Mouse (Mus musculus) layer of hippocampus, adult 9-11 months (tissue): Measurements from ENCODE around the gene Necap2.

ENCODE experiments used
- DNase-seq: peaks from one replicate; pipeline ENCODE4 v3.0.0; 2022

Necap2 gene

DNA sequence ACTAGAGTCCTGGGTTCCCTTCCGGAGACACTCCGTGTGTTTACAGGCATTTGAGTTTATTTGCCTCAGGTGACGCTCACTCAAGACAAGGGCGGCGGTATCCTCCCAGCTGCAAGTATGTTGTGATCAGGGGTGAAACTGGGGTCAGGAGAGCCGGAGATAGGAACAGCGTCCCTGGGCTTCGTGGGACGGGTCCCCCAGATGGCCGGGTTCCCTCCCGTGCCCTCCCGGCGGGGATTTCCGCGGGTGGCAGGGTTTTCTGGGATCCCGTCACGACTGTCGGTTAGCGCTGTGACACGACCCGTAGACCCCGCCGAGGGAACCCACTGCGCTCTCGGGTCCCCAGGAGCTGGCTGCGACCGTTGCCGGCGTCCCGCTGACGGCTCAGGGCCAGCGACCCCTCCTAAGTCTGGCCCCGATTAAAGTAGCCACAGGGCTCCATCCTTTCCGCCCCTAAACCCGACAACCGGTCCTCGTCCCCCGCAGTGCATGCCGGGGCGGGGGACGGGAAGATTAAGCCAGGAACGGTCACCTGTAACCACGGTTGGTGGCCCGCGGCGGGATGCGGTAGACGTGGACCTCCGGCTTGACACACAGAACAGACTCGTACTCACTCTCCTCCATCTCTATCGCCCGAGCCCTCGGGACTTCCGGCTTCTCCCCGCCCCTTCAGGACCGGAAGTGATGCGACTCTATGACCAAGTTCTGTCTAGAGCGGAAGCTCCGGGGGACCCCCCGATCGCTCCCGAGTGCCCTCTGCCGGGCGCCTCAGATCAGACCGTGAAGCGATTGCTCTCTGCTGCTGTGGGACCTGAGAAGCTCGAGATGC is at the start of gene Necap2:
Gene Necap2, minus strand, starts transcription at position 677 of the 829 bp plus-strand sequence.
- peak; percentile 95 for DNase-seq

DNA sequence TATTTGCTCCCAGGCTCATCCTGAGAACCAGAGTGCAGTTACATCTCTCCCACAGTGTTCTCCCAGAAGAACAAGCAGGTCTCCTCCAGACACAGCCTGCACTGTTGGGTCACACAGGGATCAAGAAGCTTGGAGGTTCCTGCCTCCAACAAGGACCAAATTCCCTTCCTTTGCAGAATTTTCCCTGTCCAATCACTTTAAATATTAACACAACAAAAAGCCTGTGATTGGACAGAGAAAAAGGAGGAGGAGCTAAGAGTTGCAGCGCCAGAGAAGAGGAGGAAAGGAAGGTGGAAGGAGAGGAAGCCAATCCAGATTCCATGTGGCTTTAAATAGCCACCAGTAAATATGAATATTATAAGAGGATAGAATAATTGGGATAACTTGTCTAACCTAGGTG is 44.9 kb upstream of the Necap2 start:
- DNase-seq = no peak

DNA sequence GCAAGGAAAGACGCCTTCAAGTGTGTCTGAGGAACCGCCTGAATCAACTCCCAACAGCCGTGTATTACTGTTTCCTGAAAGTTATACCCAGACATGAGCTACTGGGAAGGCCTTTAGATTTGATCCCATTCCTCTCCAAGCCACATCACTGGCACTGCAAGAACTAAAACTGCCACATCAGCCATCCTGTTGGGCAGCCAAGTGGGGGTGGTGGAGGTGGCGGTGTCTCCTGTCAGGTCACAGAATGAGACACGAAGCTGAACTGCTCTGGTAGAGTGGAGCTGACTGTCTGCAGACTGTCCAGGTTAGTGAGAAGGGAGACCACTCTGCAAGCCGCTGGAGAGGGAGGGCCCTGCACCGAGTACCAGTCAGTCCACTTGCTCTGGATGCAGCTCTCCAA is 44.5 kb upstream of the Necap2 start:
- no peak for DNase-seq

DNA sequence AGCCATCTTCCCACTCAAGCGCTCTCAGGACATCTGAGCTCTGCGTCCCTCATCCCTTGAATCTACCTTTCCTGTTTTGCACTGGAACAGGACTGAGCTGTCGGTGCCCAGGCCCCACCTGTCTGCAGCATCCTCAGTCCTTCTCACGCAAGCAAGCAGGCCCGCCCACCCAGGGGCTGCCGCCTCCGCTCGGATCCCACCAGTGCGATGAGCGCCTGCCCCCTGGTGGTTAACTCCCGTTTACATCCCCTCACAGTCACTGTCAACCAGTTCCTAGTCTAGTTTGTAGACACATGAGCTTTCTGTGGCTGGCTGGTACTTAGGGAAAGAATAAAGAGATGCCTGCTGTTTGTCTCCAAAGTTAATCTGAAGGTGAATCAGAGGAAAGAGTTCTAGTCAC is 42.5 kb upstream of the Necap2 start:
- DNase-seq = peak; percentile 56

DNA sequence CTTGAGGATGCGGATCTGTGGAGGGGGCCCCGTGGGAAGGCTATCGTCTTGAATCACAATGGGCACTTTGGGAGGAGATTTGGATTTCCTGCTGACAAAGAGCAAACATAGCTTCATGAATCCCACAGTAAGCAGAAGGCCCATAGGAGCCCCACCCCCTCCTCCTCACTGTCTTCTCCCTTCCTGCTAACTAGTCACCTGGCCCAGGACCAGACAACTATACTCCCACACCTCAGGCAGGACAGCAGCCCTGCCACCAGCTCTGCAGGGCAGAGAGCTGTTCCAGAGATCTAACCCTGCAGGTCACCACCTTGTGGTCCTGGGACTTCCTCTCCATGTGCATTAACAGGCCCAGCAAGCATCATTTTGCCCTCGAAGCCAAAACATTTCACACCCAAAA is 40.5 kb upstream of the Necap2 start:
- no peak for DNase-seq

DNA sequence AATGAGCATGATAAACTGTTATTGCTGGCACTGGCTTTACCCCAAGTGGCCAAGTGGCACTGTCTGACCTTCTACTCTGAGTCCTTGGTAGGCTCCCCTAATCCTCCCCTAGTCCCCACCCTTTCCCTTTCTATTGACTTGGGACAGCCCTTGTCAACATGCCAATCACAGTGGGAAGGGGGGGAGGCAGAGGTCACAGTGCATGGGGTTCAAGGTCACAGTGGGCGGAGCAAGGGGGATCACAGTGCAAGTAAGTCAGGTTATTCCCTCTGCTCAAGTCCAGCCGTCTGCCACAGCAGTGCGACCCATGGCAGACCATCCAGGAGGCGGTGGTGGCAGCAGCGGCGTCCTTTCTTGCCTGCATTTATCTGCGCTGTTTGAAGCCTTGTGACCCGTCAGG is 37.2 kb upstream of the Necap2 start:
- no peak for DNase-seq

DNA sequence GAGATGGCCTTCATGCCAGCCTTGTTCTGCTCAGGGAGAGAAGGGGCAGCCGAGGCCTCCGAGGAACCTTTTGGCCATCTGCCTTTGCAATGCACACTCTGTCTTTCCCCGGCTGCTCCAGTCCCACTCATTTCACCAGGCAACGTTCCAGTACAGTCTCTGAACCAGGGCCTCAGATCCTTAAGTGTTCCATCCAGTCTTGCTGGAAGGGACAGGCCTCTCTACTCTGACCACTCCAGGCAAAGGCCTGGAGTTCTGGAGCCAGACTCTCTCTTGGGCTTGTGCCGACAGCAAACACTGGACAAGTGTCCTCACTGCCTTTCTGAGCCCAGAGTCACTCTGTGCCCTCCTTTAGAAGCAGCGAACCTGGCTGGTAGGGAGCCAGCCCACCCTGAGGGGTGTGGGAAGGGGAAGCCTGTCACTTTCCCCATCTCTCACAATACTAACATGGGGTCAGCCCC is 36.4 kb upstream of the Necap2 start:
- DNase-seq = peak; percentile 69

DNA sequence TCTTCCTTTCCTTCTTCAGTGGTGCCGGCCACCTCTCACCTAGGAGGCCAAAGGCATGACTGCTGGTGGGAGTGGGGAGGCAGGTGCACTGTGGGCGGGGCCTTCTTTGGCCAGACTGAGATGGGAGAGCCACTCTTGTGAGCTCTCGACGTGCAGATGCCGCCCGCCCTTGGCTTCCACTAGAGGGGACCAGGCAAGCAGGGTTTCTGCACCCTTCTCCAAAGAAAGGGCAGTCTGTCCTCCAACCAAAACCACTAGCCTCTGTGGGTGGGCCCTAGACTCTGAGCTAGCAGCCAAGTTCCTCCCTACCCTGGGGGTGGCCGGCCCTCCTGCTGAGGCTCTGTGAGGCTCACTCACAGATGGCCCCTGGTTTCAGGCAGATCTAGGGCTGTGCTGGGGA is 35.7 kb upstream of the Necap2 start:
- DNase-seq = no peak

DNA sequence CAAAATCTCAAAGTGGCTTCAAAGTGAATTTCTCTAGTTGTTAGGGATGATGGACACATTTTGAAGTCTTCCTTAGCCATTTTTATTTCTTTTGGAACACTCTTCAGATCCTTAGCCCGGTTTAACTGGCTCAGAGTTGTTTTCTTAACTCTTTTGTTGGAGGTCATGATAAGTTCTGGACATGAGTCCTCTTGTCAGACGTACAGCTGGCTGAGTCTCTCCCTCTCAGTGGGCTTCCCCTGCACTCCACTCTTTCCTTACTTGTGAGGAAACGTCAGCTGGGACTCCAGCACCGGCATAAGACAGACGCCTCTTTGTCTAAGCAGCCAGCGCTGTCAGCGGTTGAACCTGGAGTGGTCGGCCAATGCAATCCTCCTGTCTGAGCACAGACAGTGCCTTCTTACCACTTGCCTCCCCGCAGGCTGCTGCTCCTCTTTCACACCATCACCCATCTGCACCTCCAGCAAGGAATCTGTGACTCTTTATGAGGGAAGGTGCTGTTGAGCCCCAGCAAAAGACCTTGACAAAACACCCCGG is 30.1 kb upstream of the Necap2 start:
- DNase-seq = no peak

DNA sequence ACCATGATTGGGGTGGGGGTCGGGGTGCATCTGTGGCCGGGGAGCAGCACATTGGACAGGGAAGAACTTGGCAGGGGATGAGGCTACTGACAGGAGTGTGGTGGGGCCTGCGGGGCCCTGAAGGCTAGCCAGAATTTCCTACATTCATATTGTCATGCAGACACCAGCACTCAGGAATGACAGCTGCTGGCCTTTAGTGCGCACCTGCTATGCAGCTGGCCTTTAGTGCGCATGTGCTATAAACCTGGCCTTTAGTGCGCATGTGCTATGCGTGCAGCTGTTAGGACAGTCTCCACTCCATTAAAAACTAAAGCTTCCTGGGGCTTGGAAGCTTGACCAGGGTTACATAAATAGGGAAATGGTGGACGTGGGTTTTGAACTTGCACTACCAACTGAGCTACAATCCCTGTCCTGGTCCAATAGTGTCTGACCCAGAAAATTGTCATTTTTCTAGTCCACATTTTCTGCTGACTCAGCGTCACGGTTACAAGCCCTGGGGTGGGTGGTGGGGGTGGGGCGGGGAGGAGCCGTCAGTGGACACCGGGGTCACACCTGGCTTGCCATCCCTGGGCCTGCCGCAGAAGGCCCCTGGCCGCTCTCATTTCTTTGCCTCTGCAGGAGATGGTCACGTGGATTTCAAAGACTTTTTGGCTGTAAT is 28.5 kb upstream of the Necap2 start:
- no peak for DNase-seq

DNA sequence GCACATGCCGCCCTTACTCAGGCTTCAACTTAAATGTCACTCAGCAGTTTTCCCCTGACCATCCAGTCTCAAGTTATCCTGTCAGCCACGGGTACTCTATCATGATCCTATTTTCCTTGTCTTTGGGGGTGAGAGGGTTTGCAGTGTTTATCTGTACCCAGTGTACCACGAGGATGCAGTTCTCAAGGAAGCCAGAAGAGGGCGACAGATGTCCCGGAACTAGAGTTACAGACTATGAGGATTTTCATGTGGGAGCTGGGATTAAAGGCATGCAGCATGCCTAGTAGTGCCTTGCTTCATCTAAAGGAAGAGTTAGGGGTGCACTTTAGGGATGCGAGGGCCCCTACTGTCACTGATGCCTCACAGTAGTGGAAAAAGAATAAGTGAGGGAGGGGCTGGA is 23.7 kb upstream of the Necap2 start:
- no peak for DNase-seq

DNA sequence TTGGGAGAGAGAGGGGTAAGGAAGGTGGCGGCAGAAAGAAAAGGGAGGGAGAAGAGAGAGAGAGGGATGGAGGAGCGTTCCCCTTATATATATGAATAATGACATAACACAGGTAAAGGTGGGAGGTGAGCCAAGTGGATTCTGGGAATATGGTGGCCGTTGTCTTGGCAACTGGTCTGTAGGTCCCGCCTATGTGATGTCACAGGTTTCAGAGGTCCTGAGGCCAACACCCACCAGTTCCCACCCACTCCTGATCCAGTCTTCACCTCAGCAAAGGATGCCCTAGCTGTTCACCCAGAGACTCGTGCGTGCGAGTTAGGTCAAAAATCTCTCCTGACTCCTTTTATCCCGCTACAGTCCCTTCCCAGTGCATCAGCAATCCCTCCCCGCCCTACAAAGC is 23.1 kb upstream of the Necap2 start:
- no peak for DNase-seq

DNA sequence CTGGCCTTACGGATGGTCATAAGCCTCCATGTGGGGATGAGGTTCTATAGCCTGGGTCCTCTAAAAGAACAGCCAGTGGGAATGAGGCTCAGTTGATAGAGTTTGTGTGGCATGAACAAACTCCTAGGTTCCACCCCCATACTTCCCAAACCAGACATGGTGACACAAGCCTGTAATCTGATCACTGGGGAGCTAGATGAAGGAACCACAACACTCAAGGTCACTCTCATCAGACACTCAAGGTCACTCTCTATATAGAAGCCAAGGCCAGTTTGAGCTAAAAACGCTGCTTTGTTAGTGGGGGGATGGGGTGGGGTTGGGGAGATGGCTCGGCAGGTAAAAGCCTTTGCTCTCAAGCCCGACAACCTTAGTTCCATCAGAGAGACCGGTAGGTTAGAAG is 21.8 kb upstream of the Necap2 start:
- DNase-seq = no peak

DNA sequence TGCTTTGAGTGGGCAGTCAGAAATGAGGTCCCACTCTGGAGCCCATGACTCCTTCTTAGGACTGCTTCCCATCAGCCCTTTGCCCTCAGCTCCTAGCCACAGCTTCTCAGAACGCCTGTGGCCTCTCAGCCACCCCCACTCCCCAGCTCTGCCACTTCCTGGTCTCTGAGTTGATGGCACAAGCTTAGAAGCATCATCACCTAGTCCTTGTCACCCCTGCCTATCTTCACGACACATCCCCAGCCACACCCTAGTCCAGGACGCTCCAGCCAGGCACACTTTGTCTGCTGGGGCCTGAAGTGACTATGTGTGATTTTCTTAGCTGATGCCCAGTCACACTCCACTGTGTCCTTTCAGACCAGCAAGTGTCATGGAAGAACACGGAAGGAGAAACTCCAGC is 20.8 kb upstream of the Necap2 start:
- no peak for DNase-seq

DNA sequence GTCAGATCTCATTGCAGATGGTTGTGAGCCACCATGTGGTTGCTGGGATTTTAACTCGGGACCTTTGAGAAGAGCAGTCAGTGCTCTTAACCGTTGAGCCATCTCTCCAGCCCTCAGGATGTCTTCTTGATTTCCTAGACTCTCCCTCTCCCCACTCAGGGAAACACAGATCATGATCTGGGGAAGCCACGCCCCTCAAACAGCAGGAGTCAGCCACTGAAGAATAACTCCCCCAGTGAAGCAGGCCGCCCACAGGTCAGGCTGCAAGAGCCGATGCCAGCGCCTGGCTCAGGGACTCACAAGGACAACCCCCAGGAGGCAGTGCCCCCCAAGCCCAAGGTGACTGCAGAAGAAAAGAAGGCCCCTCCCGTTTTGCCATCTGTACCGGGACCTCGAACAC is 18.6 kb upstream of the Necap2 start:
- no peak for DNase-seq

DNA sequence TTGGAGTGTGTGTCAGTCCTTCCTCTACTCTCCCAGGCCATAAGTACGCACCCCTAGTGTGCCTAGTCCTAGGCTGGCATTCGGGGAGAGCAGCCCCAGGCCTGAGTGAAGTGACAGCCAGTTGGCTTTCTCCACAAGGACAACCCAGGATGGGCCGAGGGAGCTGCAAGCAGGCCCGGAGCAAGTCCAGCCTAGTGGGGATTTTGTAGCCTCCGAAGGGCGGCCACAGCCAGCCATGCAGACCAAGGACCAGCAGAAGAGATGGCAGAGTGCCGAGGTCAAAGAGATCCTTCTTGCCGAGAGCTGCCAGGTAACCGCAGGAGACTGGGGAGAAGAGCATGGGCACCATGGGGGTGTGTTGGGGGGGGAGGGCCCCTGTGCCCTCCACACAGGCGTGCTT is 16.9 kb upstream of the Necap2 start:
- no peak for DNase-seq

DNA sequence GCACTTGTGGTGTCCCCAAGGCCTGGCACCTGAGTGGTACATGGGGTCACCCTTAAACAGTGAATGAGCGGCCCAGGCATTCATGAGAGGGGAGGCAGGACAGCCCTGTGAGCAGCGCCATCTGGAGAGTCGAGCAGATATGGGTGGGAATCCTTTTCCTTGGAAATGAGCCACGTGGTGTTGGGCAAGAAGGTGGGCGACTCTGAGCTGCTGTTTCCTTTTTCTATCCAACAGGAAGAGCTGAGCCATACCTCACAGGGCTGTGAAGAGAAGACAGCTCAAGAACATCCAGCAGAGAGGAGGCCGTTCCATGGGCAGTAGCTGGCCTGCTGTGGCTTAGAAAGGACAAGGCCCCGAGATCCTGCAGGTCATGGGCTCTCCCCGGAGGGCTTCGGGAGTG is 10.6 kb upstream of the Necap2 start:
- peak; percentile 42 for DNase-seq

DNA sequence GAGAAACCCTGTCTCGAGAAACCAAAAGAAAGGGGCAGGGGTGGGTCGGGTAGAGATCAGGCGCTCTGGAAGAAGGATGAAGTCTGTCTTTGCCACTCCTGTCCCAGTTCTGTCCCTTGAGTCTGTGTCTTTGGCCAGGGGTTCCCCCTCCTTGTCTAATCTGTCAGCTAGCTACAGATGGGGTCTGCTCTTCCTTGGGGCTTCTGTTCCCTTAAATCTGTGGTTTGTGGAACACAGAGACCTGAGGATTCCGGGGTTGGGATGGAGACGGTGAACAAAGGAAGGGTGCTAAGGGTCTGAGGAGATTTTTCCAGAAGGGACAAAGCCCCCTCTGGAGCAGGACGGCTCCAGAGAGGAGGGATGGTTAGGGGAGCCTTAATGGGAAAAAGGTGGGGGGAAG is 9.9 kb upstream of the Necap2 start, which contains the start of gene Spata21:
Gene Spata21, plus strand, starts transcription at position 301 of the 400 bp plus-strand sequence.
- DNase-seq = no peak

DNA sequence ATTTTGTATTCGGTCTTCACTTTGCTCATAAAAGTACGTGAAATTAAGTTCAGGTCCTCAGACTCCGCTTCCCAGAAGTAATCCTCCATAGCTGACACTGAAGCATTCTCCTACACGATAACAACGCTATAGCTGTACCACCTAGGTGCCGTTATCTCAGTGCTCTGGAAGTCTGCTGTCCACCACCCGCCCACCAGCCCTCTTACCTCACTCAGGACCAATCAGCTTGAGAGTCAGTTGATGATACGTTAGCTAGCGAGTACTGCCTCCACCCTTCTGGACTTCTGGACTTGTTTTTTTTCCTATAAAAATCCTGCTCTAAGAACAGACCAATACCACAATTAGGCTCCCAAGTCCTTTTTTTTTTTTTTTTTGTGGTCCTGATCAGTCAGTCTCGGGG is 8.7 kb upstream of the Necap2 start:
- DNase-seq = no peak

DNA sequence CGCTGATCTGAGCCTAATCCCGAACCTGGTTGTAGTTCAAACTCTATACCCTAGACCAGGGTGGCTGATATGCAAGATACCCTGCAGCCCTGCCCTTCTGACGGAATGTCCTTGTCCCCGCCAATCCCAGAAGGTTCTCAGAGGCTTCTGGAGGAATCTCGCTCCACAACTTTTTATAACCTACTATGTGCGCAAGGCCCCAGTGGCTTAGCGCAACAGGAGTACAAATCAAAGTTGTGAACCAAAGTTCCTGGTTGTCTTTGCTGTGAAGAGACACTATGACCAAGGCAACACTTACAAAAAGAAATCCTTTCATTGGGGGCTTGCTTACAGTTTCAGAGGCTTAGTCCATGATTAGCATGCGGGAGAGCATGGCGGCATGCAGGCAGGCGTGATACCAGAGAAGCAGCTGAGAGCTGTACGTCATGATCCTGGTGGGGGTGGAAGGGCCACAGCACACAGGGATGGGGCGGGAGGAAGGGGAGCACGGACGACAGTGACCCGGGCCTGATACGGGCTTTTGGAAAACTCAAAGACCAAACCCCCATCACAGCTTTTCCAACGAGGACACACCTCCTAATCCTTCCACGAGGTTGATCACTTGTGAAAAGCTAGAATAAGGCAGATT is 467 bp upstream of the Necap2 start:
- no peak for DNase-seq

DNA sequence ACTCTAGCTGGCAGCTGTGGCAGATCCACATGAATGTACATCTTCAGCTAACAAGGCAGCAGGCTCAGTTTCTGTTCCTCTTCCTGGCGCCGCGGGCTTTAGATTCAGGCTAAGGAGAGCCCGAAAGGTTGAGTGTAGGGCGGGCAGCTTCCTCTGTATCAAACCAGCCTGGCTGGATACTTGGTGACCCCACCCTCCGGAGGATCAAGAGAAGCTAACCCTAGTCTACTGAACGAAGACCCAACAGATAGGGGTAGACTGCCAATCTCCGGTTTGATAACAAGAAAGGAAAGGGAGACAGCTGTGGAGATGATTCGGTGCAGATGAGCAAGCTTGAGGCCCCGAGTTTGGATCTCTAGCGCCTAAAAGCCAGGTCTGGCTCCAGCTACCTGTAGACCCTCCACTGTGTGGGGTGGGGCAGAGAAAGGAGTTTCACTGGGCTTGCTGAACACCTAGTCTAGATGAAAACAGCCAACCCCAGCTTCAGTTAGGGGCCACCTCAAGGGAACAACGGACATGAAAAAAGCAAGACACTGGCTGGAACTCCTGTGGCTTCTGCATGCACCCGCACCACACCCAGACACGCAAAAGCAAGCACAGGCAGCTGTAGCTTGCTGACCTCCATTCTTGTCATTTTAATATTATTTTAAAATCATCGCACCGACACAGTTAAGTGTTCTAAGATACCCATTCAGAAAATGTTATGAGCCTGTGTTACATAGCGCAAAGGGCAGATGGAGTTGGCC is 1.2 kb downstream of the Necap2 start:
- DNase-seq = no peak

DNA sequence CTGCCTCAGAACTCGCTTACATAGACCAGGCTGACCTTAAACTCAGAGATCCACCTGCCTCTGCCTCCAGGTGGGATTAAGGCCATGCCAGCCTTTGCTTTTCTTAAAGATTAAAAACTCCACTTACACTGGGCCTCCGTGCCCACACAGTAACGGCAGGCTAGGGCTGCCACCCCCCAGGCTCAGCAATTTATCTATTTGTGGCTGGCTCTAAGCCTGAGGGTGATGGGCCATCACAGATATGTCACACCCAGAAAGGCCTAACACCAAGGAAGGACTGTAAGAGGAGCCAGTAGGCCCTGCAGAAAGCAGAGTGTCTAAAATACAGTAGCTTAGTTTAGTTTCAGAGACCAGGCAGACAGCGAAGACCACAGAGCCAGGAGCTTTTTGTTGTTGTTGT is 4.0 kb downstream of the Necap2 start:
- no peak for DNase-seq

DNA sequence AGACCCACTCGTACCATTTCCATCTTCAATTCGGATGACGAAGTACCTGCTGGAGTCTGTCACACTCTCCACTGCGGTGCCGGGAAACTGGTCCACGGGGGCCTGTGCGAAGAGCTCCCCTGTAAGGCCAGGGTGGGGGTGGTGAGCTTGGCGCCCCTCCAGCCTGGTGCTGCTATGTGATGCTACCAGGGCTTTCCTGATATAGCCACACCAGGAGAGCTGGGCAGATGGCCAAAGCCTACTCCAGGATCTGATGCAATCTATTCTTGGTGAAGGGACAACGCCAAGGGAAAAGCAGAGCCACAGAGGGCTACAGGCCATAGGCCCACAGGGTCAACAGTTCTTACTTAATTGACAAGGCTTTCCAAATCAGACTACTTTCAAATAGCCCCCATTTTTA is 4.5 kb downstream of the Necap2 start:
- DNase-seq = peak; percentile 76
